Mouse (Mus musculus) retina, postnatal 7 days (tissue): ENCODE measurements around the gene Abca1.

Source experiments
- DNase-seq: peaks from one replicate; pipeline ENCODE4 v3.0.0-alpha.2; 2012; ENCODE audit warnings: low read depth, low spot score

The Abca1 gene

DNA sequence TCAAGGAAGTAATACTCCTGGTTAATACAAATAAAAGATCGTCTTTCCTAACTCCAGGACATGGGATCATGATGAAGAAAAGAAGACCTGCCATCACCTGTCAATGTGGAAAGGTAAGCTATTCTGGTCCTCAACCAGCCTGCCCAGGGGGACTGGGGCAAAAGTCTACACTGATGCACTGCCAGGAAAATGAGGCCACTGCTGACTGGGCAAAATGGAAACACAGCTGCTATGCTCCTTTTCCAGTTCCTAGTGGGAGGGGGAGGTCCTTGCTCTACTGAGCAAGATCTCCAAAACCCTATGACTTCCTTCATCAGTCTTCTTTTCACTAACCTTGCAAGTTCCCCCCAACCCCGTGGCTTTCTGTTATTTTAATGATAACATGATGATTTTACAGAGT, 73.1 kb downstream of the Abca1 start:
- no peak for DNase-seq

DNA sequence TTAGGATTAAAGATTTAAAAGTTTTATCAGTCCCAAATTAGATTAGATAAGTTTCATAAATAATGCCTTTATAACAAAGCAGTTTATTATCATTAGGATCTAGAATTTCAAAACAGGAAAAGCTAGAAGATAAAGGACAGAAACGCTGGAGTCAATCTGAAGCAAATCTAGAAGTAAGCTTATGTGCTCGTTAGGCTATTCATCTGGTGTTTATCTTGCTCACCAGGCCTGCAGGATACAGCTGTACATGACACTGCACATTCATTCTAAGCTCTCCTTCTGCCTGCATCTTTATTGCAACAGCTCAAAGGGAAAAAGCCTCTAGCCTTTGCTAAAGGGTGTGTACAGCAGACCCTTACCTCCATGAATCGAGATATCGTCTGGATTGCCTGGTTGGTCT, 74.1 kb downstream of the Abca1 start:
- no peak for DNase-seq

DNA sequence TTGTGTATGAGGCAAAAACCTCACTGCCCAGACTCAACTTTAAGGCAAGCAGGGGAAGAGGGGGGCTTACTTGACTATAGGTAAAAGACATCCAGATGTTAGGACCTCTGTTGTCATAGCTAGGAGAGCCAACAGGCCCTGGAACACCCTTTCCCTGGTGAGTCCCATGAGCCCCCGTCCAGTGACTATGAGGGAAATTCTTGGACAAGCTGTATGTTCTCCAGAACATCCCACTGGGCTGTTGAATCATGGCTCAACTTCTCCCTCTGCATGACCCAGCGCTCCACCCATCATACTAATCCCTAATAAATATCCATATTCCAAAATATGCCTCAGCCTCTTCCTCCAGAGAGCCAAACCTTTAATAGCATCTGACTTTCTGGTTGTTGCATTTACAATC, 76.6 kb downstream of the Abca1 start:
- DNase-seq = no peak

DNA sequence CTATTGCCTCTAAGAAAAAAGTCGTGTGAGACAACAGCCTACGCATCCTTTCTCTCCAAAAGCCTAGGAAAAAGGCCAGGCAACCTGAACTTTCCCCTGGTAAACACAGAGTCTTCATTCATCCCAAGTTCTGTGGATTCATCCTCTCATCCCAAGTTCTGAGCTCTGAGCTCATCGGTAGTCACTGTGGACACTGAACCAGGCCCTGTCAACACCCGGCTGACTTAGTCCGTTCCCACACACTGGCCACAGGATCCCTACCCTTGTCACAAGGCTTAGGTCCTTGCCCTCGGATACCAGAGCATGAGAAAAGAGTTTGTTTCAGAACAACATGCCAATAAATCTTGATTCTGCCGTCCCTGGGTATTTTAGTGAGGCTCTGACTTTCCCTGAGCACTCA, 77.2 kb downstream of the Abca1 start:
- no peak for DNase-seq

DNA sequence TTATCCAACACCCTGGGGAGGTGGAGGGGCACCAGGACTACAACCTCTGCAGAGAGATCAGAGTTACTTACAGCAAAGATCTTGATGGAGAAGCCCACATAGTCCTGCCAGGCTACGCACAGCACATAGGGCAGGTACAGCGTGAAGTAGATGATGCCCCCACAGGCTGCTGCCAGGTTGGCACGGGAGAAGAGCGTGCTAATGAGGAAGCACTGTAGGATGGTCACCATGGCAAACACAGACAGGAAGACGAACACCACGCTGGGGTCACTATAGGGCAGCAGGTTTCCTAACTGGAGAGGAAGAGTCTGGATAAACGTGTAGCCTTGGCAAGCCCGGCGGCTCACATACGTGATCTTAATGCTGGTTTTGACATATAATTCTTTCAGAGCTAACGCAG, 77.8 kb downstream of the Abca1 start:
- DNase-seq = no peak

DNA sequence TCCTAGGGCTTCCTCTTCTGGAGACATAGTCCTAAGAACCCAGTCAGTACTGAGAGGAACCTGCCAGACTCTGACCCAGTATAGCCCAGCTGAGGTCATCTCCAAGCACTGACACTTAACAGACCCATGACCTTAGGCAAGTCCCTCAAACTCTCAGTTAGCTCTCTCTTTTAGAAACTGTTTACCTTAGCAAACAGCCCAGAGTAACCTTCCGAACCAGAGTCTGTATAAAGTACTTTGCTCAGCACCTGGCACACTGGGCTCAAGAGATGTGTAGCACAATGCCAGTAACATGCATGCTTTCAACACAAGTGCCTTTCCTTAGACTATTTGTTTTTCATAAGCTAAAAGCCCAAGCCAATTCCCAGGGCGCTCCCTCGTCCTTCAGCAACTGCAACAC, 79.4 kb downstream of the Abca1 start:
- DNase-seq = no peak

DNA sequence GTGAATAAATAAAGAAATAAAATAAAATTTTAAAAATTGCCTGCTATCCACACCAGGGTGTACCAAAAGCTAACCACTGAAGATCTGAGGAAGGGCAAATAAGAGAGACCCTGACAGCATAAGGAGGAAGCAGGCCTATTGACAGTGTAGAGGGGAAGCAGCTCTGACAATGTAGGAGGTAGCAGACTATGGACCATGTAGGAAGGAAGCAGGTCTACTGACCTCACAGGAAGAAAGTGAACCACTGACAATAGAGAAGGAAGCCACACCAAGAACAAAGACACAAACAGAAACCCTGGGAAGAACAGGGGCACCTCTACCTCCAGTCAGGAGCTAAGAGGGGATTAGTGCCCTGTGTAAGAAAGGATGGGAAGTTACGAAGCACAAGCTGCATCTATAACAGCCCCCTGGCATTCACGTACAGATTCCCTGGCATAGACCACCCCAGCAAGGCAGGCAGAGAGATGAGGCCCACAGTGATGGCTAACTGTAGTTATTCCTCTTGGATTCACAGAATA, 80.8 kb downstream of the Abca1 start:
- no peak for DNase-seq

DNA sequence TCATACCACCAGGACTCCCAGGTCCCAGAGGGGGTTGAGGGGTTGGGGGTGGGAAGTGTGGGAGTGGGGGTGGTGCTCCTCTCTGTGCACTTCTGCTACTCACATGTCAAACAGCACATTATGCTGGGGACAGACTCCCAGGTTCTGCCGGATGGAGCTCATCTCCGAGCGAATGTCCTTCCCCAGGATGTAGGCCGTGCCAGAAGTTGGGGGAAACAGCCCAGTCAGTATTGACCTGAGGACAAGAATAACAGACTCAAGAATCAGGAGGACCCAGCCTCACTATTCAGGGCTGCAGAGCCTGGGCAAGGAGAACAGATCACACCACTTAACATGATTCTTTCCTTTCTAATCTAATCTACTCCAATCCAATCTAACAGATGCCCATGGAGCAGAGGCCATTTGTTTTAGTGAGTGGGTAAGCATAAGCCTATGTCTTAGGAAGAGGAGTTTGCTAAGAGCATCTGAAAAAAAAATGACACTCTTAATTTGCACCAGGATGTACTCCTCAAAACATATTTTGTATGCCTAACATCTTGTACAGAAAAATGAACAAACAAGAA, 82.8 kb downstream of the Abca1 start:
- no peak for DNase-seq

DNA sequence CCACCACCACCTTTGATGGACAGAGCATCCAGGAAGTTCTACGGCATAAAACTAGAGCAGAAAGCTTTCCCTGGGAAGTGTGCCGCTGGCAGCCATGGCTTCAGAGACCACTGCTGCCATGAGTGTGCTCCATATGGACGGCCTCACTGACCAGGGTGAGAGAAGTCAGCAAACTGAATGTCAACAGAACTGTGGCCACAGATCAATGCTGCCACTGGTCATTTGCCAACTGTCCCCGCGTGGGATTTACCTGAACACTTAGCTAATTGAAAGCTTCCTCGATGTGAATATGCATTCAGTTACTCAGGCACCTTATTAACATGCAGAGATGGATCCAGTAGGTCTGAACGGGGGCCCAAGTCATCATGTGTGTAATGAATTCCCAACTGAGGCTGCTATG, 86.7 kb downstream of the Abca1 start:
- no peak for DNase-seq

DNA sequence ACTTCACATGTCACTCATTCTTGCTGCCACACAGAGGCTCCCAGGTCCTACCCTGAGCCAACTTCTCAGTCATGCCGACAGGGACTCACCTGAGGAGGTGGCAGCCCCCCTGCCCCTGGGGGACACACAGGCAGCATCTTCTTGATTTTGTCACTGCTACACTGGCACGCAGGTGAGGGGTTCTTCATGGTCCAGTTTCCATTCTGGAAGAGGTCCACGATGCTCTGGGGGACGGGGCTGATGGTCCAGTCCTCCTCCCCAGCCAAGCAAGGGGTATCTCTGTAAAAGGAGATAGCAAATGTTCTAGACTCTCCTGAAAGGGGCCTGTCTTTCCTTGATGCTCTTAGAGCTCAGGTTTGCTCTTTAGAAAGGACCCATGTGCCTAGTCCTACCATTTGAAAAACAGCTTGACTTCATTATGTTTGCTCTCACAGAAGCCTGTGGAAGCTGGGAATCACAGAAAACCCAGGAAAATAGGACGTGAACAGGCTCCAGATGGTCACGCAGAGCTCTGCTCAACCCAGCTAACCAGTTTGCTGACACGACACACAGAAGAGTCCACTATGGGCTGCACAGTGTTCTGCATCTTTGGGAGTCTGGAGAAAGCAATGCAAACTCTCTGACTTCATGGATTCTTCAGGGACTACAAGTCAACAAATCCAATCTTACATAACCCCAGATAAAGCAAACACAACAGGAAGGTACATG, 97.2 kb downstream of the Abca1 start:
- DNase-seq = no peak

DNA sequence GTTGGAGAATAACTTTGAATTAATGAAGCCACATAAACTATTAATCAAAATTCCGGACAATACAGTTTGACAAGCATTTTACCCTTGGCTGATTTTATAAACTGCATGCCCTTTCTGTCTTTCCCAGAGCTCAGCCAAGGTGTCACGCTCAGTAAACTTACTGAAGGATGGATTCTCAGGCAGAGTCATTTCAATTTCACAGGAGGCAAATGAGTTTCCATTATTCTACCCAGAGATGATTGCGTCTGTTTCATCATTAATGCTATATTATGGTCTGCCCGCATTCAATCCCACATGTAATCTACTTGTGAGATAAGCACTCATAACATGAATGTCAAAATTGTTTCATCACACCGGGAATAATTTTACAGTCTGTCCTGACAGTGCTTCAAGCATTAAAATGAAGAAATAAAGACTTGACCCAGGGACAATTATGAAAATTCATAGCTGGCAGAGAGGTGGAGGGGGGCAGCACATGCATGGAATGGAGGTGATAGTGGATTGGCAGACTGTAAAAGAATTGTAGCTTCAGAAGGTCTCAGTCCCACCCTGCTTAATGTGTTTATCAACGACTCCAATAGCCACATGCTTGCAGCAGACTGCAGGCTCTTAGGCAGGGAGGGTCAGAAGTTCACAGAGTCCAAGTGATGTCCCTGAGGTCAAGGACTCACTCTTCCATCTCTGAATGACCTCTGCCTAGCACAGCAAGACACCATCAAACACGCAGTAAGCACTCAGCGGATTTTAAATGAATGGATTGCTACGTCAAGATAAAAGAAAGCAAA, 113.3 kb downstream of the Abca1 start:
- DNase-seq = no peak

DNA sequence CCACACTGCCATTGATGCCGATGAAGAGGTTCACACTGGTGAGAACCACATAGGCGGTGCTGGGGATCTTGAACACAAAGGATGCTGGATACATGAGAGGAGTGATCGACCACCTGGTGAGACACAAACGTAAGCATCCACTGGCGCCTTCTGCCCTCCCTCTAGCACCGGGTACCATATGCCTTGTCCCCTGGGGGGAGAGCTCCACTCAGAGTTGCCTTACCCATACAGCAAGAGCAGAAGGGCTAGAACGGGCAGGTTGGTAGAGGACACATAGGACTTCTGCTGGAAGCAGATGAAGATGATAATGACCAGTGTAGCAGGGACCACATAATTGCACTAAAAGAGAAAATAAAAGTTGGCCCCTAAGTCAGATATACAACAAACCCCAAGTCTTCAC, 113.9 kb downstream of the Abca1 start:
- DNase-seq = no peak

DNA sequence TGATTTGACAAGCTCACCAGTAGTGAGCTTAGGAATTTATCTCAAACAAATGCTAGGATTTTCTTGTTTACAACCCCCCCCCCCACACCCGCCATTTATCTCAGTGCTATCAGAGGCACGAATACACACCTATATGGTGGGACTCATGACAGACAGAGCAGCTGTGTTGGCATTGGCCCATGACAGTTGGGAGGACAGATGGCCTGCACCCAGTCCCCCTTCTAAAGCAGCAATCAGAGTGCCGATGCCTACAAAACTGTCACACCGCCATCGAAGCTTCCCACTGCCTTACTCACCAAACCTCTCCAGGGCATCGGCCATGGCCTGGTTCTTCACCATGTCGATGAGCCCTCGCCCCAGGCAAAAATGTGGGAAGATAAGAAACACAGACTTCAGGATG, 115.9 kb downstream of the Abca1 start:
- DNase-seq = no peak

DNA sequence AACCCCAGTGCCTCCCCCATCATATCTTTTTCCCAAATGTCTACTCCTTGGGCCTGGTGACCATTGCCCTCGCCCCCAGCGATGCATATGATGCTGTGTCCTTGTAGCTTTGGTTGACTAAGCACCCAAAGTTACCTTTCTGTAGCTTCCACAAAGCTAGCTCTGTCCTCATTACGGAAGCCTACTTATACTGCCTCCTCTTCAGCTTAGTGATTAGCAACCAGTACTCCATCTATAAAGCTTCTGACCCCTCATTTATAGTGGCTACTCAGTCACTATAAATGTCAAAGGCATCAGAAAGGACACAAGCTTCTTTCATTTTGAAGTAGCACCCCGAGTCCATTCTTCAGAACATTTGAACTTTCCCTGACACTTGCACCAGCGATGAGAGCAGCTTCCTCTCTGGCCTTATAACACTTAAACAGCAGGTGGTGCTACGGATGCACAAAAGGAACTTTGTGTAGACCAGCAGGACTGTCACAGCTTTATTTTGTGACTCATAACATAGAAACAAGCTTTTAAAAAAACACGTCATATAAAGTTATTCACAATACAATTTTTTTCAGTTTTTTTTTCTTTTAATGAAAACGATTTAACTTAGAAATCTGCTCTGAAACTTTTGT, 129.3 kb downstream of the Abca1 start:
- DNase-seq = no peak

DNA sequence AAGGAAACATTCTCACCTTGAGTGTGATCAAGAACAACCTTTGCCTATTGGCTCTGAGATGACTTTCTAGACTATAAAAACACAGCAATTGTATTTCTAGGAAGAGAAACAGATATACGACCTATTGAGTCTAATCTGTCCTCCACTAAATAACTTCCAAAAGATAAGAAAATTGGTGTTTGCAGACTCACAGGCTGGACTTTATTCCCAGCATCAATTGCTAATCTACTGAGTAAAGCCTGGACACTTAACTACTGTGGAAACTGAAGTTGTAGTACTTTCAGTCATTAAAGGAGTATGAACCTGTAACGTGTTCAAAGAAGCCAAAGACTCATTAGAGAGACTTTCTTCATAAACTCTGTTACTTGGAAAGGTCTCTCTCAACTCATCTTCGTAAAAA, 131.9 kb downstream of the Abca1 start:
- DNase-seq = no peak

DNA sequence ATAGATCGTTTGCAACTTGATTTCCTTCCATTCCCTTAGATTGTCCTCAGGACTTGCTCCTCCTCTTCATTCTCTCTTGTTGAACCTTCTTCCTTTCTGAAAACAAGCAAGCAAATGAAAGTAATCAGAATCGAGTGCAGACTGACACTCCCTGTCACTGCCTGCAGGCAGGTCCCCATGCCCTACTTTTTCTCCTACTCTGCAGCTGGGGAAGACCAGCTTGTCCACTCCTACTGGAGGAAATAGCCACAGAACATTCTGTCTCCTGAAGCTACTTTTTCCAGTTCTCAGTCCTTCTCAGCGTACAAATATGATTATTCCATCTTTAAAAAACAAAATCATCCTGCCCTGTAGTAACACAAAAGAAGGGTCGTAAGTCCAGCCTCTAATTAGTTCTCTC, 135.3 kb downstream of the Abca1 start:
- DNase-seq = no peak

DNA sequence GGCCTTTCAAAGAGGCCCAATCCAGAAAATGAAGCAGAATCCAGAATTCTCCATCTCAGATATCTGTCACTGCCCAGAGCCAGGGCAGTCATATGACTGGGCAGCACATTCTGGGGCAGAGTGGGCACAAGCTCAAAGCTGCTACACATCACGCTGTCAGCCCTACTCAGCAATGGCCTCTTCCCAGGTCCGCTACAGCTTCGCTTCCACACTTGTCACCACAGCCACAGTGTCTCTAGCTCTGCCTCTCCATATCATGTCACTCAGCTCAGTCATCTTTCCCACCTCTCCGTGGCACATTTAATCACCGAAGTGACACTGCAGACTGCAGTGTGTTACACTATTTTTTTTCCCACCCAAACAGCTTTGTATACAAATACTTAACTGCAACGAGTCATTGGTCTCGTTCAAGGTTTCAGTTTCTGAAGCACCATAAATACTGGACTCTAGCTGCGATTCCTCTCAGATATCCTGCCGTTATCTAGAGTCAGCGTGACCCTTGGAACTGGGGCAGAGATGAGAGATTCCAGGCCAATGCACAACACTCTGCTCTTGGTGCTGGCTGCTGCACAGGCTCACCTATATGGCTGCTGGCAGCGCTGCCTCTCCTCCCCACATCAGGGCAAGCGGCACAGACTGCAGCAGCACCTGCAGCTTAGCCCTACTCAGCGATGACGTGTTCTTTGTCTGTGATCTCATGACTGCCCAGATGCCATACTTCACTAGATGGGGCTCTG, 136.3 kb downstream of the Abca1 start:
- DNase-seq = no peak

DNA sequence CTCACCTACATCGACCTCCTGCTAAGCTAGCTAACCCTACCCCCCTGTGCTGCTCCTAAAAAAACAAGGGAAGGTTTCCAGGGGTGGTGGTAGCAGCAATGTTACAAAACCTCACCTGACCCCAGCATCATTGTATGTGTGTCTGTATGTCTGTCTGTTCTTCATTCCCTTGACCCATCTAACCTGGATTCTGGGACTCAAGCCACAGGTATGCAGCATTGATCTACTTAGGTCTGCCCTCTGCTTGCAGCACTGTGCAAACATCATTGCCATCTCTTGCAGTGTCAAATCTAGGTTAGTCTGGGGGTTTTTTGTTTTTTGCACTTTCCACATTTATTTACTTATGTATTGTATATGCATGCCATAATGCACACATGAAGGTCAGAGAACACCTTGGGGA, 141.3 kb downstream of the Abca1 start:
- no peak for DNase-seq

DNA sequence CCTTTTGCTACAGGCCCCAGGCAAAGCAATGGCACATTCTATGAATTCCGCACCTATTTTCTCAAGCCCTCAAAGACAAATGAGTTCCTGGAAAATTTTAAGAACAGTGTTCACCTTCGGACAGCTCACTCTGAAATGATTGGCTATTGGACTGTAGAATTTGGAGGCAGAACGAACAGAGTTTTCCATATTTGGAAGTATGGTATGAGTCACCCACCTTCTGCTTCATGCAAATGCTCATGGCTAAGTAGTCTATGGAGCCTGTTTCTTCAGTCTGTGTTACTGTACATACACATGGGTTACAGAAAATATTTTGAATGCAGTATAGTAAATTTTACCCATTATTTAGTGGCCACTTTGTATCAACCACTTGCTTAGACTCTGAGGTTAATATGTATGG, 144.7 kb downstream of the Abca1 start:
- DNase-seq = no peak

DNA sequence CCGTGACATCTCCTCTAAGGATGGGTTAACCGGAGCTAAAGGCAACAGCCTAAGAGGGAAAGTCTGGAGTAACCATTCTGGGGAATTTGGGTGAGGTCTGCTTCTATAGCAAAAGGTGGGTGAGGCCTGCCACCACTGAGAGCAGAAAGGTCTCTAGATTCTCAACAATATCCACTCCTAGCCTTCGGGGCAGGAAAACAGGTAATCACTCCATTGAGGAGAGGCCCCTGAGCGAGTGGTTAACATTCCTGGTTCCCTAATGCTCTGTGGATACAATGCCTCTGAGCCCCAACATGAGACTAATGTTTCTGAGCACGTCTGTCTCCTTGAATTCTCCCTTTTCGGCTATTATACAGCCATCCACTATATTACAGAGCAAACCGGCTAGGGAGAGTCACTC, 145.3 kb downstream of the Abca1 start:
- DNase-seq = no peak

DNA sequence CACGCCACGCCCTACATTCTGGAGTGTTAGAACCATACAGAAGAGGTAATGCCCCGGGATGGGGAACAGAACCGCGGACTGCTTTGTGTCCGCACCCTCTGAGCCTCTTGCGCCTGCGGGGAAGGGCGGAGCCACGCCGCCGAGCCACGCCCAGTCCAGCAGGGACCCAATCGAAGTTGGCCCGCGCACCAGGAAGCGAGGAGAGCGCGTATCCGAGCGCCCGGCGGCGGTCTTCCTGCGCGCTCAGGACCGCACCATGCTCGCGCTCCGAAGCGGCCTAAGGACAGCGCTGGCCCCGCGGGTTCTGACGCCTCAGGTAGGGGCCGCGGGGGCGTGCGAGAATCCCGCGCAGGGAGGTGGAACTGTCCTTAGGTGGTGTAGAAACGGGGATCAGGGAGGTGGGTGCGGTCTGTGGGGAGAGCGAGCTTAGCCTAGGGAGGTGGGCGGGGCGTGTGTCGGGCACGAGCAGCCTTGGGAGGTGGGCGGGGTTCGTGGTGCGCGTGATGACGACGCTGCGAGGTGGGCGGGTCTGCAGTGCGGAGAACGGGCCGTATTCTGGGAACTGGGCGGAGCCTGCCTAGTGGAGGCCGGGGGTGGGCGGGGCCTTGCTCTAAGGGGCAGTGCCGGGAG, 147.8 kb downstream of the Abca1 start, which contains the start of gene Nipsnap3b:
Gene Nipsnap3b, plus strand, starts transcription at position 149 of the 630 bp plus-strand sequence.
- peak; percentile 93 for DNase-seq
